Mouse (Mus musculus): ENCODE measurements around the gene Osbpl6.

DNA sequence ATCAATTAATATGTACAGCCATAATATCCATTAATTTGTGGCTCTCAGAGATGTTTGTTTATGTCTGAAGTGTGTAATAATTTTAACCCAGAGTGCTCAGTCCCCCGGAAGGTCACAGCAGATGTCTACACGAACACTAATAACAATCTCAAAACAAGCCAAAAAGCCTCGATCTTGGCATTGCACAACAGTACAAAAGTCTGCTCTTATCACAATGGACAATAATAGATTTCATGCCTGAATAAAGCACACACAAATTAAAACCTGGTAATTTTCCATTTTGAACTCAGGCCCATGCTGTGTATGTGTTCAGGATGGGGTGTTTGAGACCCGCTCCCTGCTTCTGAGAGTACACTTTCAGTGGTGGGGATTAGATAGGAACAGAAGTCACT, 90.4 kb downstream of the Osbpl6 start:
- no peak for TF ChIP-seq CTCF (IDR thresholded peaks at IDR 0.05; ENCODE audit: extremely low read depth, insufficient read depth, low read length)
- TF ChIP-seq POLR2A (IDR thresholded peaks at IDR 0.05; ENCODE audit: extremely low read depth, insufficient read depth, low read length) = no peak

All from cortical plate, adult 2 months (tissue).